Mouse (Mus musculus) Patski (cell line): ENCODE data around the gene Gm6217. TPM values are rescaled to one million over a fixed set of nuclear protein-coding genes. Genes with fewer than 3 reads are reported as not detected.
"Not testable (repeated sequence)": the region's sequence is repeated elsewhere in the genome, so short reads cannot be mapped to it uniquely, and the experiment has no call there.

ENCODE experiments used
- ATAC-seq: fragments of 100-300 bp; one replicate; pipeline ENCODE4 v1.8.0; 2021
- CTCF ChIA-PET: fragments of 350-600 bp; sonication (Branson Sonifier 250); formaldehyde crosslinking; loops from one replicate; lab custom pipeline; 2022; ENCODE audit warnings: inconsistent platforms; lab: Charles Lee
- POLR2A ChIA-PET: fragments of 350-600 bp; sonication (Branson Sonifier 250); formaldehyde crosslinking; loops from one replicate; lab custom pipeline; 2022; ENCODE audit warnings: antibody characterized with exemption, inconsistent platforms; lab: Charles Lee
- DNase-seq: peaks from one replicate; pipeline ENCODE4 v3.0.0-alpha.2; 2011; ENCODE audit warnings: low read depth, low spot score
- H3K27me3 ChIP-seq: fragments of 371-371 bp; one replicate; pipeline ENCODE4 v1.5.1; 2021
- CTCF ChIP-seq: fragments of 100-300 bp; IDR thresholded peaks from one replicate; pipeline ENCODE4 v1.5.1; 2021
- in situ Hi-C: fragments of 300-500 bp; cut with MboI; formaldehyde crosslinking; loops from 3 replicates; pipeline ENCODE4 v1.11.1; 2018; ENCODE audit warnings: low pct_unique_long_range_greater_than_20kb, mixed read lengths
- polyA plus RNA-seq: library from polyadenylated mRNA; unstranded; gene quantifications from one replicate; pipeline ENCODE4 v1.2.3, GENCODE M21; 2021

Gm6217 gene
- polyA plus RNA-seq, 1 experiment from 2014 or later = not detected

DNA sequence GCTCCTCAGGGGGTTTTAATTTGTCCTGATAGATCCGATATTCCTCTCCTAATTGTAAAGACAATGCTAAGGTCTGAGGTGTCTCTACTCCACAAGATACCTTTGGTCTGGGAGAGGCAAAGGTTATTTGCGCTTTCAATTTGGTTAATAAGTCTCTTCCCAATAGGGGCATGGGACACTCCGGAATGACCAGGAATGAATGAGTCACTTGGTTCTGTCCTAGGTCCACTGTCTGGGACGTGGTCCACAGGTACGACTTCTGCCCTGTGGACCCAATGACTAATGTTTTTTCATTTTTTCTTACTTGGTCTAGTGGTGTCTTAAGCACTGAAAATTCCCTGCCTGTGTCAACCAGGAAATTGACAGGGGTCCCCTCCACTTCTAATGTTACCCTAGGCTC, 7.5 kb upstream of the Gm6217 start:
- POLR2A ChIA-PET = no interaction called here
- ATAC-seq (no peak), DNase-seq (no peak)
- in situ Hi-C loops = no loop called here
- CTCF ChIA-PET = no interaction called here
- H3K27me3 ChIP-seq = no peaks in the 10 kb centered on the region
- TF ChIP-seq CTCF = no peak

DNA sequence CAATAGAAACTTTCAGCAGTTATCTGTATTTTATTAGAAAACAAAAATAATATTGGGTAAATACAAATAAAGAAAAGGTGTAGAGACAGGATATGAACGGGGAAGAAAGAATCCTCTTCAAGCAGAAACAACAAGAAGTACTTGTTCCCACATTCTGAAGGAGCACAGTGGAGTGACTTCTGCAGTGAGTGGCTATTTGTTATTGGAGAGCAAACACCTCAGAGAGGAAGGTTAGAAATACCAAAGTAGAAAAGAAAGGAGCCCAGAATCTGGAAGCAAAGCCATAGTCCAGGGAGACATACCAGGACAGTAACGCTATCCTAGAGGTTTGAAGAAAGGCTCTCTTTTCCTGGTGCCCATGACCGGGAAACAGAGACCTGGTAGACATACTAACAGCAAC, 641 bp downstream of the Gm6217 start:
- in situ Hi-C loops, ATAC-seq: not testable (repeated sequence)

GRCm38 (mm10) chr1:82924650-82925049, 6.5 kb downstream of the Gm6217 start, which contains the start of gene A030014E15Rik:
TSS of gene A030014E15Rik (plus strand) at chr1:82924917.
- no peak for TF ChIP-seq CTCF
- ChIA-PET CTCF (interaction anchor here (1.4 kb wide), 1 partner anchor 63 kb away, joined by 3 read pairs; no protein-coding TSS in a partner anchor), POLR2A (no interaction called here)
- peaks cover 2% of the 10 kb centered on the region for H3K27me3 ChIP-seq
- in situ Hi-C loops = no loop called here
- DNase-seq (no peak), ATAC-seq (no peak)

More for the DNA sequence above, 641 bp downstream of the Gm6217 start:
- CTCF ChIA-PET, DNase-seq, POLR2A ChIA-PET, H3K27me3 ChIP-seq: not testable (repeated sequence)

GRCm38 (mm10) chr1:82913434-82913833, 17.8 kb downstream of the Gm6217 start:
- in situ Hi-C loops, DNase-seq, ATAC-seq, POLR2A ChIA-PET, CTCF ChIA-PET, H3K27me3 ChIP-seq: not testable (repeated sequence)

DNA sequence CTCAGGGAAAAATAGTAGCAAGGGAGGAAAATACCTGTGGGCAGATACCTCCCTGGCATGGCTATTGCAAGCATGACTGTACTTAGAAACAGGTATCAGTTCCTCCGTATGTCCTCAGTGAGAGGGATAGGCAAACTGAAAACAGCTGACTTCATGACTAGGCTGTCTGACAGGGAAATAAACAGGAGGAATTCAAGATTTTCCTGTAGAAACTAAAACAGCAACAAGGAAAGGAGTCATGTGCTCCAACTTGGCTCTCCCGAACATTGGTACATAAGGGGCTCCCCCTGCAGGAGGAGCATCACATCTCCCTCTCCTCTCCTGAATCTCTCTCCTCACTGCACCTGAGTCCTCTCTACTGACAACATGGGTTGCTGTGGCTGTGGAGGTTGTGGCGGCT, 18.2 kb downstream of the Gm6217 start, which contains the start of gene A030005L19Rik:
TSS of gene A030005L19Rik (plus strand) at position 301 of the 400 bp plus-strand sequence.
- in situ Hi-C loops = no loop called here
- POLR2A ChIA-PET = no interaction called here
- peak; percentile 29 for TF ChIP-seq CTCF

DNA sequence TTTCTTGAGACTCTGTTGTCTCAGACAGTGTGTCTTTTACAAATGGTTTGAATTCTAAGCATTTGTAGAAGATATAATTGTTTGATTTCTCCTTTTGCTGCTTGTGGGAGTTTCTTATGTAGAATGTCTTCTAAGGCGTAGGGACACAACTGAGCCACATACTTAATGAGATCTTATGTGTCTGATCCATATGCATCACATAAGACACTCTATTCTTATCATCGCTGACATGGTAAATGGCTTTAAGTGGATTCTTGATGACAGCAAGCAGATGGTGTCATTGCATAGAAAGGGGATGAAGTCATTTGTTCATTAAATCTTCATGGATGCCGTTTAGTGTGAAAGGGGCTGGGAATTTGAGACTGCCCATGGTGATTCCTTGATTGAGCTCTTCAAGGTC, 25.3 kb downstream of the Gm6217 start:
- POLR2A ChIA-PET = no interaction called here
- CTCF ChIA-PET = interaction anchor here (0.8 to 1.4 kb wide), 2 partner anchors 14 to 82 kb away, joined by 3 to 4 read pairs; no protein-coding TSS in a partner anchor
- in situ Hi-C loops = no loop called here
- H3K27me3 ChIP-seq = no peaks in the 10 kb centered on the region
- DNase-seq = no peak
- no peak for ATAC-seq
- no peak for TF ChIP-seq CTCF

More for the DNA sequence above, 18.2 kb downstream of the Gm6217 start, which contains the start of gene A030005L19Rik:
- ATAC-seq (no peak), DNase-seq (no peak)
- CTCF ChIA-PET = no interaction called here
- no peaks in the 10 kb centered on the region for H3K27me3 ChIP-seq

GRCm38 (mm10) chr1:82901201-82901600, 30.0 kb downstream of the Gm6217 start:
- POLR2A ChIA-PET = interaction anchor here (0.6 to 1.7 kb wide), 3 partner anchors 10 to 182 kb away, joined by 3 to 4 read pairs (median 4); no protein-coding TSS in a partner anchor
- in situ Hi-C loops = no loop called here
- ATAC-seq (no peak), DNase-seq (no peak)
- CTCF ChIA-PET = no interaction called here
- H3K27me3 ChIP-seq = no peaks in the 10 kb centered on the region
- no peak for TF ChIP-seq CTCF

GRCm38 (mm10) chr1:82900567-82900966, 30.6 kb downstream of the Gm6217 start:
- in situ Hi-C loops = no loop called here
- TF ChIP-seq CTCF = no peak

GRCm38 (mm10) chr1:82893269-82893668, 37.9 kb downstream of the Gm6217 start:
- no peak for ATAC-seq
- CTCF ChIA-PET = no interaction called here
- POLR2A ChIA-PET = no interaction called here
- TF ChIP-seq CTCF = no peak
- in situ Hi-C loops = no loop called here
- no peak for DNase-seq
- no peaks in the 10 kb centered on the region for H3K27me3 ChIP-seq

More at GRCm38 (mm10) chr1:82900567-82900966, 30.6 kb downstream of the Gm6217 start:
- POLR2A ChIA-PET = interaction anchor here (1.7 kb wide), 1 partner anchor 9 kb away, joined by 4 read pairs; no protein-coding TSS in a partner anchor
- H3K27me3 ChIP-seq = no peaks in the 10 kb centered on the region
- CTCF ChIA-PET = no interaction called here
- DNase-seq = no peak
- no peak for ATAC-seq

Other genes starting within 250 kb of the Gm6217 start
- 219 TPM for gene Mff, start 206.5 kb downstream of the Gm6217 start, polyA plus RNA-seq
- 0.06 TPM for gene Tm4sf20, start 162.9 kb downstream of the Gm6217 start, polyA plus RNA-seq
- gene Gm47791, start 160.2 kb downstream of the Gm6217 start, polyA plus RNA-seq = not detected
- 58.7 TPM for gene Agfg1, start 91.9 kb downstream of the Gm6217 start, polyA plus RNA-seq
- gene A030005L19Rik, start 18.1 kb downstream of the Gm6217 start, polyA plus RNA-seq = not detected
- gene A030014E15Rik, start 6.5 kb downstream of the Gm6217 start, polyA plus RNA-seq = not detected
- gene A030003K21Rik, start 12.0 kb upstream of the Gm6217 start, polyA plus RNA-seq = not detected
- not detected for gene Gm7544, start 24.6 kb upstream of the Gm6217 start, polyA plus RNA-seq
- gene Gm47955, start 28.9 kb upstream of the Gm6217 start, polyA plus RNA-seq = not detected
- not detected for gene Gm47959, start 69.1 kb upstream of the Gm6217 start, polyA plus RNA-seq
- gene Slc19a3, start 107.0 kb upstream of the Gm6217 start, polyA plus RNA-seq = 0.05 TPM
- not detected for gene Krtap28-10, start 111.1 kb upstream of the Gm6217 start, polyA plus RNA-seq
- gene Gm47969, start 113.5 kb upstream of the Gm6217 start, polyA plus RNA-seq = not detected
- gene A030005K14Rik, start 128.0 kb upstream of the Gm6217 start, polyA plus RNA-seq = not detected
- not detected for gene Krtap28-13, start 129.5 kb upstream of the Gm6217 start, polyA plus RNA-seq
- gene Ccl20, start 185.4 kb upstream of the Gm6217 start, polyA plus RNA-seq = 2.6 TPM
- gene Daw1, start 228.4 kb upstream of the Gm6217 start, polyA plus RNA-seq = 0.27 TPM